Mouse (Mus musculus): ENCODE data around the gene Hfe2. TPM values are rescaled to one million over a fixed set of nuclear protein-coding genes. Genes with fewer than 3 reads are reported as not detected.
A peak's percentile ranks its signal among the peaks of the same experiment; 100 is the strongest.

Gene Hfe2
- total RNA-seq, 2 experiments from 2014 or later = 149 to 172 TPM

GRCm38 (mm10) chr3:96569966-96570605 lies 45.1 kb downstream of the Hfe2 start:
- intact Hi-C loops (cut with DNase I) = no loop called here
- peak in 1 of 2 experiments; percentile 37 for DNase-seq

- peak in 1 of 2 experiments; percentile 37 for DNase-seq
- intact Hi-C loops (cut with DNase I) = no loop called here
These were observed 45.7 kb downstream of the Hfe2 start for GRCm38 (mm10) chr3:96570643-96571042.

- DNase-seq = peak in 1 of 2 experiments; percentile 23
- intact Hi-C loops (cut with DNase I) = no loop called here
These were observed 46.4 kb downstream of the Hfe2 start for GRCm38 (mm10) chr3:96571336-96571735.

- intact Hi-C loops (cut with DNase I) = no loop called here
- peak; percentile 85 to 89 for DNase-seq
These were observed 47.1 kb downstream of the Hfe2 start for GRCm38 (mm10) chr3:96571896-96572698.

GRCm38 (mm10) chr3:96573611-96574511 lies 48.9 kb downstream of the Hfe2 start:
- peak; percentile 74 to 77 for DNase-seq
- intact Hi-C loops (cut with DNase I) = no loop called here

- DNase-seq = peak; percentile 92 to 93
- intact Hi-C loops (cut with DNase I) = no loop called here
These were observed 50.5 kb downstream of the Hfe2 start for GRCm38 (mm10) chr3:96575272-96575984.

GRCm38 (mm10) chr3:96576005-96576658 lies 51.2 kb downstream of the Hfe2 start:
- intact Hi-C loops (cut with DNase I) = loop anchor here (1.0 kb wide), 1 partner anchor 19 kb away; the partner anchor contains the start of gene Txnip
- peak; percentile 86 to 90 for DNase-seq

GRCm38 (mm10) chr3:96576690-96577541 lies 51.9 kb downstream of the Hfe2 start, which contains the start of gene Gm16253:
Gene Gm16253, plus strand, starts transcription at chr3:96576984.
- intact Hi-C loops (cut with DNase I) = loop anchor here (1.0 kb wide), 1 partner anchor 20 kb away; the partner anchor contains the start of gene Txnip
- peak; percentile 97 to 98 for DNase-seq

GRCm38 (mm10) chr3:96577566-96577965 lies 52.6 kb downstream of the Hfe2 start:
- intact Hi-C loops (cut with DNase I) = no loop called here
- DNase-seq = no peak

Other genes with a start within 250 kb of the Hfe2 start
- gene Fcgr1, start 231.2 kb upstream of the Hfe2 start, total RNA-seq (2021) = 1 to 10 TPM in 1 of 2 experiments, under 1 TPM in 1; 0.38 to 1.2 TPM
- gene BC107364, start 72.9 kb upstream of the Hfe2 start, total RNA-seq (2021) = not detected
- gene Txnip, start 32.8 kb downstream of the Hfe2 start, total RNA-seq (2021) = 1,000 to 10,000 TPM in 1 of 2 experiments, 100 to 1,000 TPM in 1; 618 to 1,152 TPM
- gene Gm16253, start 51.8 kb downstream of the Hfe2 start, total RNA-seq (2021) = 1 to 10 TPM; 4.9 to 5.3 TPM
- 10 to 100 TPM; 24.3 to 30.9 TPM for gene Polr3gl, start 69.0 kb downstream of the Hfe2 start, total RNA-seq (2021)
- 1 to 10 TPM; 2.0 to 5.5 TPM for gene Ankrd34a, start 71.5 kb downstream of the Hfe2 start, total RNA-seq (2021)
- gene Lix1l, start 76.0 kb downstream of the Hfe2 start, total RNA-seq (2021) = 10 to 100 TPM; 40.1 to 54.6 TPM
- gene Rbm8a, start 104.8 kb downstream of the Hfe2 start, total RNA-seq (2021) = 10 to 100 TPM; 47.9 to 55.9 TPM
- 10 to 100 TPM; 30.3 to 35.3 TPM for gene Pex11b, start 110.2 kb downstream of the Hfe2 start, total RNA-seq (2021)
- under 1 TPM in 1 of 2 experiments, not detected in 1; 0.20 TPM for gene Gm42957, start 110.3 kb downstream of the Hfe2 start, total RNA-seq (2021)
- gene Itga10, start 120.4 kb downstream of the Hfe2 start, total RNA-seq (2021) = 1 to 10 TPM in 1 of 2 experiments, under 1 TPM in 1; 0.60 to 1.5 TPM
- gene Ankrd35, start 145.0 kb downstream of the Hfe2 start, total RNA-seq (2021) = under 1 TPM; 0.55 to 0.60 TPM
- gene Pias3, start 171.2 kb downstream of the Hfe2 start, total RNA-seq (2021) = 10 to 100 TPM; 23.7 to 24.6 TPM
- 1 to 10 TPM; 2.5 to 3.3 TPM for gene Nudt17, start 183.4 kb downstream of the Hfe2 start, total RNA-seq (2021)
- gene Polr3c, start 202.5 kb downstream of the Hfe2 start, total RNA-seq (2021) = 10 to 100 TPM; 22.2 to 26.1 TPM
- gene Rnf115, start 202.5 kb downstream of the Hfe2 start, total RNA-seq (2021) = 10 to 100 TPM; 25.5 to 27.0 TPM